Mouse (Mus musculus): ENCODE results near the gene Gm20388.
A peak's percentile ranks its signal among the peaks of the same experiment; 100 is the strongest.

GRCm38 (mm10) chr8:122618660-122619378 lies 2708.2 kb downstream of the Gm20388 start:
- TF ChIP-seq GATA1 (IDR thresholded peaks at IDR 0.05; ENCODE audit: low read length) (peak; percentile 56; the same call in 1 of the 2 replicates), TAL1 (IDR thresholded peaks at IDR 0.05; ENCODE audit: low read length) (peak; percentile 85)

Data from erythroblast, embryonic 14.5 days (primary cell).